Mouse (Mus musculus) heart, postnatal 25 days (tissue): ENCODE measurements around the gene Tmem40. TPM values are rescaled to one million over a fixed set of nuclear protein-coding genes. Genes with fewer than 3 reads are reported as not detected.

ENCODE experiments used
- DNase-seq: peaks from one replicate; pipeline ENCODE4 v3.0.0; 2022; ENCODE audit warnings: low spot score
- intact Hi-C: fragments of 180-260 bp; cut with DNase I; formaldehyde crosslinking; loops from one replicate; pipeline ENCODE4 v1.15.1; 2025
- total RNA-seq, 2 experiments: library from RNA; stranded (reverse); gene quantifications; 2 replicates each; pipeline ENCODE4 v1.2.3; 2021

Gene Tmem40
- total RNA-seq, 2 experiments from 2014 or later = 1.0 TPM; not detected in 1

- DNase-seq = no peak
- intact Hi-C loops = loop anchor here (2.0 kb wide), 1 partner anchor 42 kb away; no protein-coding TSS in a partner anchor
Measured at GRCm38 (mm10) chr6:115770852-115771251, 8.6 kb upstream of the Tmem40 start.

- DNase-seq = no peak
- intact Hi-C loops = loop anchor here (2.0 kb wide), 1 partner anchor 41 kb away; no protein-coding TSS in a partner anchor
Measured at GRCm38 (mm10) chr6:115770059-115770670, 8.0 kb upstream of the Tmem40 start.

GRCm38 (mm10) chr6:115768207-115768606 lies 6.0 kb upstream of the Tmem40 start:
- intact Hi-C loops = no loop called here
- DNase-seq = no peak

- intact Hi-C loops = no loop called here
- no peak for DNase-seq
Measured at GRCm38 (mm10) chr6:115767357-115767756, 5.1 kb upstream of the Tmem40 start.

- DNase-seq = peak; percentile 46
- intact Hi-C loops = no loop called here
Measured at GRCm38 (mm10) chr6:115764179-115764578, 2.0 kb upstream of the Tmem40 start.

GRCm38 (mm10) chr6:115760982-115761381 lies 1.2 kb downstream of the Tmem40 start:
- DNase-seq = no peak
- intact Hi-C loops = no loop called here

GRCm38 (mm10) chr6:115760137-115760536 lies 2.1 kb downstream of the Tmem40 start:
- intact Hi-C loops = no loop called here
- no peak for DNase-seq

GRCm38 (mm10) chr6:115759461-115759860 lies 2.7 kb downstream of the Tmem40 start:
- DNase-seq = no peak
- intact Hi-C loops = no loop called here

- DNase-seq = no peak
Measured at GRCm38 (mm10) chr6:115758981-115759435, 3.2 kb downstream of the Tmem40 start.

GRCm38 (mm10) chr6:115755536-115755935 lies 6.7 kb downstream of the Tmem40 start:
- intact Hi-C loops = no loop called here
- no peak for DNase-seq

More at GRCm38 (mm10) chr6:115758981-115759435, 3.2 kb downstream of the Tmem40 start:
- intact Hi-C loops = no loop called here

- intact Hi-C loops = no loop called here
- DNase-seq = no peak
Measured at GRCm38 (mm10) chr6:115746326-115746725, 15.9 kb downstream of the Tmem40 start.

GRCm38 (mm10) chr6:115743569-115743968 lies 18.6 kb downstream of the Tmem40 start:
- intact Hi-C loops = no loop called here
- no peak for DNase-seq

- intact Hi-C loops = no loop called here
- DNase-seq = no peak
Measured at GRCm38 (mm10) chr6:115739056-115739455, 23.2 kb downstream of the Tmem40 start.

GRCm38 (mm10) chr6:115734909-115735308 lies 27.3 kb downstream of the Tmem40 start:
- DNase-seq = no peak
- intact Hi-C loops = no loop called here

GRCm38 (mm10) chr6:115732341-115732928 lies 29.8 kb downstream of the Tmem40 start:
- intact Hi-C loops = no loop called here
- DNase-seq = no peak

GRCm38 (mm10) chr6:115730560-115731342 lies 31.5 kb downstream of the Tmem40 start:
- intact Hi-C loops = no loop called here
- no peak for DNase-seq

- intact Hi-C loops = no loop called here
- DNase-seq = no peak
Measured at GRCm38 (mm10) chr6:115727570-115727969, 34.6 kb downstream of the Tmem40 start.

GRCm38 (mm10) chr6:115727108-115727507 lies 35.1 kb downstream of the Tmem40 start:
- no peak for DNase-seq
- intact Hi-C loops = no loop called here

- intact Hi-C loops = no loop called here
- peak; percentile 4 for DNase-seq
Measured at GRCm38 (mm10) chr6:115722246-115722645, 40.0 kb downstream of the Tmem40 start.

GRCm38 (mm10) chr6:115717715-115718558 lies 44.3 kb downstream of the Tmem40 start:
- peak; percentile 36 for DNase-seq
- intact Hi-C loops = loop anchor here (5.0 kb wide), 2 partner anchors 41 to 86 kb away; partner anchors contain the start of gene Raf1
